Mouse (Mus musculus): ENCODE data around the gene Tomt.

Tomt gene

GRCm38 (mm10) chr7:101853816-101854215 is 52.3 kb downstream of the Tomt start:
- no peak for DNase-seq (ENCODE audit: low read depth)

- DNase-seq (ENCODE audit: low read depth): no peak
Observed at GRCm38 (mm10) chr7:101852846-101853245, 53.3 kb downstream of the Tomt start.

GRCm38 (mm10) chr7:101851689-101852088 is 54.5 kb downstream of the Tomt start:
- DNase-seq (ENCODE audit: low read depth): no peak
